Comparison of ENCODE assay signal across 18 mouse cellular contexts in genomic region chr3:141650658-141651057, GRCm38 (mm10).
"Had no signal": no experiment of that assay in that cellular context is flagged by ENCODE, and none has a peak within 500 bp of the region (broad histone marks: within the 10 kb centered on the region; RNA-seq: fewer than 3 reads in every experiment).

No protein-coding gene starts in this region.

- H3K9ac ChIP-seq: limb, embryonic 12.5 days; limb, embryonic 15.5 days; liver, embryonic 14.5 days; liver, postnatal 0 days; lung, embryonic 14.5 days; midbrain, embryonic 13.5 days had no signal

- ATAC-seq: liver, postnatal 0 days; lung, postnatal 0 days; midbrain, embryonic 13.5 days; midbrain, embryonic 16.5 days had no signal

- H3K4me1 ChIP-seq: limb, embryonic 15.5 days; megakaryocyte, embryonic 14.5 days; midbrain, embryonic 10.5 days; midbrain, embryonic 13.5 days had no signal

- DNase-seq: kidney, postnatal 14 days; kidney, postnatal 4 days; left cerebral cortex, postnatal 4 days; liver, postnatal 0 days; lung, embryonic 14.5 days; thymus, adult 18-20 months; thymus, postnatal 36 days had no signal

- H3K4me3 ChIP-seq: limb, embryonic 12.5 days; limb, embryonic 15.5 days; megakaryocyte, embryonic 14.5 days; midbrain, embryonic 10.5 days; midbrain, embryonic 13.5 days; myocyte had no signal

- H3K9me3 ChIP-seq: limb, embryonic 12.5 days; limb, embryonic 15.5 days; megakaryocyte, embryonic 14.5 days; midbrain, embryonic 10.5 days; midbrain, embryonic 13.5 days had no signal

- H3K4me2 ChIP-seq: limb, embryonic 12.5 days; limb, embryonic 15.5 days; liver, embryonic 11.5 days; lung, embryonic 14.5 days; midbrain, embryonic 13.5 days had no signal

- H3K36me3 ChIP-seq: limb, embryonic 12.5 days; limb, embryonic 15.5 days; midbrain, embryonic 10.5 days; midbrain, embryonic 13.5 days had no signal

- H3K27me3 ChIP-seq: limb, embryonic 12.5 days; limb, embryonic 15.5 days; megakaryocyte, embryonic 14.5 days; midbrain, embryonic 13.5 days had no signal

- H3K27ac ChIP-seq: limb, embryonic 12.5 days; limb, embryonic 15.5 days; liver, embryonic 14.5 days; macrophage; midbrain, embryonic 10.5 days; midbrain, embryonic 13.5 days had no signal
